Mouse (Mus musculus) kidney, adult 2 months (tissue): Measurements from ENCODE around the gene Eif2b2. TPM values are rescaled to one million over a fixed set of nuclear protein-coding genes. Genes with fewer than 3 reads are reported as not detected.

Experiments
- DNase-seq: peaks from one replicate; pipeline ENCODE4 v3.0.0; 2021
- H3K27ac ChIP-seq: fragments of 200-500 bp; 2 replicates; pipeline ENCODE4 v1.5.1; 2012; ENCODE audit warnings: low read depth, low read length, control low read depth, inconsistent platforms; ENCODE audit not compliant: insufficient read depth
- H3K27me3 ChIP-seq: fragments of 200-500 bp; replicated peaks from 2 replicates; pipeline ENCODE4 v1.6.1; 2012; ENCODE audit warnings: mild to moderate bottlenecking, moderate library complexity, low read length, inconsistent platforms; ENCODE audit not compliant: control insufficient read depth, insufficient read depth
- H3K36me3 ChIP-seq: fragments of 200-500 bp; 2 replicates; pipeline ENCODE4 v1.6.1; 2012; ENCODE audit warnings: mild to moderate bottlenecking, moderate library complexity, low read length, inconsistent platforms; ENCODE audit not compliant: control insufficient read depth, insufficient read depth
- H3K4me1 ChIP-seq: fragments of 200-500 bp; 2 replicates; pipeline ENCODE4 v1.6.1; 2011; ENCODE audit warnings: low read length; ENCODE audit not compliant: control insufficient read depth, insufficient read depth
- H3K4me3 ChIP-seq: fragments of 200-500 bp; 2 replicates; pipeline ENCODE4 v1.5.1; 2011; ENCODE audit warnings: mild to moderate bottlenecking, low read depth, low read length, control low read depth; ENCODE audit not compliant: insufficient read depth
- CTCF ChIP-seq: fragments of 200-500 bp; conservative IDR thresholded peaks from 2 replicates; pipeline ENCODE4 v1.5.1; 2011; ENCODE audit warnings: low read depth, mild to moderate bottlenecking, control low read depth, low read length, moderate library complexity, mixed read lengths; ENCODE audit not compliant: insufficient read depth, insufficient read length
- POLR2A ChIP-seq: fragments of 200-500 bp; IDR thresholded peaks from one replicate; pipeline ENCODE4 v1.6.1; 2011; ENCODE audit warnings: low read depth, low read length, control low read depth
- WGBS: fragments of 180-500 bp; shearing (Covaris S2); methylation state at CpG from one replicate; pipeline ENCODE4 v1.1.7; 2018; 5-methylcytosine and 5-hydroxymethylcytosine counted together
- polyA plus RNA-seq: library from polyadenylated mRNA; depleted of rRNA; stranded (reverse); fragments of >200 nt; gene quantifications from 2 replicates; pipeline ENCODE4 v1.2.3, GENCODE M21; 2012

The Eif2b2 gene
- polyA plus RNA-seq, 1 experiment, result 101 TPM

DNA sequence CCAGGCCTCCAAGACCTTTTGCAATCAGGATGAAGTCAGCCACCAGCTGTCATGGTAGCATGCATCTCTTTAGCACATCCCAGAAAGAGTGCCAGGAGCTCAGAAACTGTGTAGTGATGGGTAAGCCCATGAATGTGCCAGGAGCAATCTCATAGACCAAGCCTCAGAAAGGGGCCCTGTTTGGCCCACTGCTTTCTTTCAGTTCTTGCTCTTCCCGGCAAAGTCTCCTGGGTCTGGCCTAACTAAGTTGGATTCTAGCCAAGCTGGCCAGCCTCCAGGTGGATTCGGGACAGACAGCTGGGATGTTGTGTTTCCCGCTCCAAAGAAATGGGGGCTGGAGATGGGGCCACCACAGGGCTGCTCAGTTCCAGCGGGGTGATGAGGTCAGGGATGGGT is 24.7 kb upstream of the Eif2b2 start:
- no peak for TF ChIP-seq CTCF
- TF ChIP-seq POLR2A, result no peak
- Histone ChIP-seq H3K27me3 (no peaks in the 10 kb centered on the region), H3K36me3 (no peaks in the 10 kb centered on the region), H3K27ac (no peak overlapping the region), H3K4me1 (peaks cover 4% of the 10 kb centered on the region), H3K4me3 (no peak overlapping the region)
- WGBS, result 19% methylated on average over 4 of the region's 4 CpGs
- DNase-seq, result peak; percentile 81

DNA sequence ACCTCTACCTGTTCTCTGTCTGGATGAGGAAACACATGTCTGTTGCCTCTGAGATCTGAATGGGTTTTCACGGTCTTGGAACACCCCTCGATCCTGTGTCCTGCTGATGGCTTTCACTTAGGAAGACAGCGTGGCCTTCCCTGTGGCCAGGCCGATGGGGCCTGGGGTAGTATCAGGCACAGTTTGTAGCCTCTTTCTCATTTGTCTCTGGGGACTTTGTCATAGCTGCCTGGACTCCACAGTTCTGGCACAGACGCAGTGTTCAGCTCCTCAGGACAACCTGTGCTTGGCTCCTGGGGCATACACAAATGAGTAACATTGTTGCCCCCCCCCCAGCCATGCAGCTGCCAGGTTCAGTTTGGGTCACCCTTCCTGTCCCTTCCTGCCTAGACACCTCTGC is 24.2 kb upstream of the Eif2b2 start:
- TF ChIP-seq CTCF (no peak), POLR2A (no peak)
- 51% methylated on average over 5 of the region's 5 CpGs for WGBS
- DNase-seq, result no peak
- no peaks in the 10 kb centered on the region for H3K36me3 ChIP-seq
- H3K4me1 ChIP-seq, result peaks cover 4% of the 10 kb centered on the region
- H3K27ac ChIP-seq, result no peak overlapping the region
- H3K4me3 ChIP-seq, result no peak overlapping the region
- no peaks in the 10 kb centered on the region for H3K27me3 ChIP-seq

DNA sequence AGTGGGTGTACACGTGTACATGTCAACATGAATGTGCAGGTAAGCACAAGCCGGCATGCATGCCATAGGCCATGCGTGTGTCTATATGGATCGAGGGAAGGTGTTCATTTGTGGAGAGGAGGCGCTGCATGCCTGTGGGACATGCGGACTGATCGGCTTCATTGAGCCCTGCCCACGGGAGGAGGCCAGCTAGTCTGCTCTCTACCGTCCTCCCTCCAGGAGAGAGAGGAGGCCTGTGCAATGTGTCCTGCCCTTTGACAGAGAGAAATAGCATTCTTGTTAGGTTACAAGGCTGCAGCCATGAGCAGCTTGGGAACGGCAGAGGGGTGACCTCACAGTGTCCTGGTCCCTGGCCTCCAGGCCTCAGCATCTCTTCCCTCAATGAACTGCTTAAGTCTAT is 23.1 kb upstream of the Eif2b2 start:
- Histone ChIP-seq H3K4me1 (peaks cover 4% of the 10 kb centered on the region), H3K27ac (no peak overlapping the region), H3K4me3 (no peak overlapping the region), H3K36me3 (no peaks in the 10 kb centered on the region), H3K27me3 (no peaks in the 10 kb centered on the region)
- no peak for DNase-seq
- WGBS, result 87% methylated on average over 10 of the region's 10 CpGs
- TF ChIP-seq POLR2A (no peak), CTCF (no peak)

DNA sequence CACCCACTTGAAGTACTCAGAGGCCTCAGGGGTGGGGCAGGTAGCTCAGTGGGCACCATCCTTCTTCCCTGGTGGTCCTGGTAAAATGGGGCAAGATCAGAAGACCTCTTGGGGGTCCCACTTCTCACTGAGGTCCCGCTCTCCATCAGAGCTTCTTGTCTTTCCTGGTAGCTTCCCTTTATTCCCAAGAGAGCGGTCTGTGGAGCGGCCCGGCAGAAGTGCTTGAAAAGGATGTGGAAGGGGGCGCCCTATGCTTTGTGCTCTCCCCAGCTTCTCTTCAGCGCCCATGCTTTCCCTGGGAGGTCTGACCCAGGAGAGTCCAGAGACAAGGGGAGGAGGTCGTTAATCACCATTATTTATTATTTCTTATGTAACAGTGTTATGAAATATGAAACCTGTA is 21.9 kb upstream of the Eif2b2 start:
- Histone ChIP-seq H3K27ac (no peak overlapping the region), H3K4me3 (no peak overlapping the region), H3K36me3 (no peaks in the 10 kb centered on the region), H3K4me1 (peaks cover 4% of the 10 kb centered on the region), H3K27me3 (no peaks in the 10 kb centered on the region)
- 83% methylated on average over 7 of the region's 7 CpGs for WGBS
- no peak for DNase-seq
- no peak for TF ChIP-seq CTCF
- TF ChIP-seq POLR2A, result no peak

DNA sequence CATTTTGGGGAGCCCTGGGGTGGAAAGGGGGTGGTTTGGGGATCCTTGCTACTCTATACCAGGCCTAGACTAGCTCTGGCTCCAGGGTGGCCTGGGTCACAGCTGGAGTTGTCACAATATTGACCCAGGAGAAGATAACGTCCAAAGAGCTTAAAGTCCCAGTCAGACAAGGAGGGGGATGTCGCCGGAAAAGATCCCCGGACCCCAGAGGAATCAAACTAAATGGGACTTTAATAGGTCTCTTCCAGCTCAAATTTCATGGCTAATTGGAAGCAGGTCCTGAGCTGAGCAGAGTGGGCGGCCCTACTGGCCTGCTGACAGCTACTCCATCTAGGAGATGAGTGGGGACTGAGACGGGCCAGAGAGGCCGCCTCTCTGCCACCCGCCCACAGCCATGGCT is 21.3 kb upstream of the Eif2b2 start:
- no peaks in the 10 kb centered on the region for H3K36me3 ChIP-seq
- no peak overlapping the region for H3K4me3 ChIP-seq
- H3K4me1 ChIP-seq, result peaks cover 4% of the 10 kb centered on the region
- DNase-seq, result no peak
- no peaks in the 10 kb centered on the region for H3K27me3 ChIP-seq
- H3K27ac ChIP-seq, result no peak overlapping the region
- 54% methylated on average over 8 of the region's 8 CpGs for WGBS
- TF ChIP-seq POLR2A (no peak), CTCF (no peak)

DNA sequence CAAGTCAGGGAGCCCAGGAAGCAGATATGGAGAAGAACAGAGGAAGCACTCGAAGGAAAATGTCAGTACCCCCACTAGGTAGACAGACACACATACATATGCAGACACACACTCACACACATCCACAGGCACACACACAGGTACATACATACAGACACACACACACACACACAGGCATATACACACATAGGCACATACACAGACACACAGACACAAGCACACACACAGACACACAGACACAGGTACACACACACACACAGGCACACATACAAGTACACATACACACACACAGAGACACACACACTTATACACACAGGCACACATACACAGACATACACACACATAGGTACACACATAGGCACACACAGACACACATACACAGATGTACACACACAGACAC is 19.3 kb upstream of the Eif2b2 start:
- Histone ChIP-seq H3K36me3 (no peaks in the 10 kb centered on the region), H3K4me3 (no peak overlapping the region), H3K27me3 (no peaks in the 10 kb centered on the region), H3K27ac (no peak overlapping the region), H3K4me1 (peaks cover 2% of the 10 kb centered on the region)
- TF ChIP-seq POLR2A (no peak), CTCF (no peak)
- WGBS, result 86% methylated on average over 1 of the region's 1 CpGs
- no peak for DNase-seq

DNA sequence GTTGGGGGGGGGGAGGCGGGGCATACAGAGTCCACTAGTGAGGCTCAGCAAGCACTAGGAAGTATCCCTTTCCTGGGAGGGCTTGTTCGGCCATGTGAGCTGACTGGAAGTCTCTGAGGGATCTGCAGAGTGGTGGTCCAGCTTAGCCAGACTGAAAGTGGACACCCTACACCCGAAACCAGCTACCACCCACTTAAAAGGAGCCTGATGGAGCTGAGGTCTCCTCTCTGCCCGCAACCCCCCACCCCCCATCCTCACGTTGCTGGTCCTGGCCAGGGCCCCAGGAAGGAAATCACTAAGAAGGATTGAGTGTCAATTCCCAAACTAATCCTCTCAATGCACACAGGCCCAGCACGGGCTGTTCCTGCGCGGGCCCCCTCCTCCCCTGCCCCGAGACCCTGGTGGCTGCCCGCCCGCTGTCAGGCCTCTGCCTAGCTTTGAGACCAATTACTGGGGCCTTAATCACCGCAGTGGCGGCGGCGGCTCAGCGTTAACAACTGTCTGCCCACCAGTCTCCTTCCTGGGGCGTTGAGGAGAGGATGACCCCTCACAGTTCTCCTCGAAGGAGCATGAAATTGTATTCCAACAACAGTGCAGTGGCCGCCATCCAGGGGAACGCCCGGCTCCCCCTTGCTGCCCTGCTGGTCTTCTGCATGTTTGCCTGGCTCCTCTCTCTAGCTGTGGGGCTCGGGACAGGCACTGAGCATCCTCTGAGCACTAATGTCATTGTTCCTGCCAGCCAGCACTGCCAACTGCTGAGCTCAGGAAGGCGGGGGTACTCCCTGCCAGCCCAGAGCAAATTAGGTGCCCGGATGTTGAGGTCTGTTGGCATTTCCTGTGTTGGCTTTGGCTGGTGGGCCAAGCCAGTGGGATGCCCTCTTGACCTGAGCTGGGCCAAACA is 18.1 kb upstream of the Eif2b2 start:
- no peaks in the 10 kb centered on the region for H3K27me3 ChIP-seq
- no peak for DNase-seq
- no peaks in the 10 kb centered on the region for H3K4me1 ChIP-seq
- 41% methylated on average over 24 of the region's 24 CpGs for WGBS
- no peaks in the 10 kb centered on the region for H3K36me3 ChIP-seq
- H3K4me3 ChIP-seq, result no peak overlapping the region
- H3K27ac ChIP-seq, result no peak overlapping the region
- TF ChIP-seq CTCF (no peak), POLR2A (no peak)
